Mouse (Mus musculus) cerebellum, adult 2 months (tissue): ENCODE results near the gene Klhdc3. TPM values are rescaled to one million over a fixed set of nuclear protein-coding genes. Genes with fewer than 3 reads are reported as not detected.

Experiments used
- DNase-seq, 2 experiments: peaks; one replicate each; pipeline ENCODE4 v3.0.0; 2021
- H3K27ac ChIP-seq: fragments of 200-500 bp; 2 replicates; pipeline ENCODE4 v1.5.1; 2012; ENCODE audit warnings: low read length, control low read depth, inconsistent platforms; ENCODE audit not compliant: insufficient read depth
- H3K27me3 ChIP-seq: fragments of 200-500 bp; 2 replicates; pipeline ENCODE4 v1.6.1; 2012; ENCODE audit warnings: inconsistent platforms, mild to moderate bottlenecking, low read length, moderate library complexity; ENCODE audit not compliant: control insufficient read depth, insufficient read depth
- H3K4me1 ChIP-seq: fragments of 200-500 bp; 2 replicates; pipeline ENCODE4 v1.6.1; 2011; ENCODE audit warnings: low read length; ENCODE audit not compliant: control insufficient read depth, insufficient read depth
- H3K4me3 ChIP-seq: fragments of 200-500 bp; replicated peaks from 2 replicates; pipeline ENCODE3; 2011; ENCODE audit warnings: mild to moderate bottlenecking, low read depth, low read length, control low read depth; ENCODE audit not compliant: insufficient read depth
- CTCF ChIP-seq: fragments of 200-500 bp; IDR thresholded peaks from 2 replicates; pipeline ENCODE4 v1.5.1; 2011; ENCODE audit warnings: low read depth, mild to moderate bottlenecking, control low read depth, low read length, moderate library complexity, borderline replicate concordance; ENCODE audit not compliant: insufficient read depth
- POLR2A ChIP-seq: fragments of 200-500 bp; IDR thresholded peaks from 2 replicates; pipeline ENCODE4 v1.6.1; 2011; ENCODE audit warnings: low read length, control low read depth, borderline replicate concordance; ENCODE audit not compliant: insufficient read depth
- WGBS: fragments of 180-500 bp; shearing (Covaris S2); methylation state at CpG from one replicate; pipeline ENCODE4 v1.1.7; 2018; 5-methylcytosine and 5-hydroxymethylcytosine counted together
- polyA plus RNA-seq: library from polyadenylated mRNA; depleted of rRNA; stranded (reverse); fragments of >200 nt; gene quantifications from 2 replicates; pipeline ENCODE4 v1.2.3, GENCODE M21; 2012

Klhdc3 gene
- polyA plus RNA-seq, 1 experiment = 237 TPM

DNA sequence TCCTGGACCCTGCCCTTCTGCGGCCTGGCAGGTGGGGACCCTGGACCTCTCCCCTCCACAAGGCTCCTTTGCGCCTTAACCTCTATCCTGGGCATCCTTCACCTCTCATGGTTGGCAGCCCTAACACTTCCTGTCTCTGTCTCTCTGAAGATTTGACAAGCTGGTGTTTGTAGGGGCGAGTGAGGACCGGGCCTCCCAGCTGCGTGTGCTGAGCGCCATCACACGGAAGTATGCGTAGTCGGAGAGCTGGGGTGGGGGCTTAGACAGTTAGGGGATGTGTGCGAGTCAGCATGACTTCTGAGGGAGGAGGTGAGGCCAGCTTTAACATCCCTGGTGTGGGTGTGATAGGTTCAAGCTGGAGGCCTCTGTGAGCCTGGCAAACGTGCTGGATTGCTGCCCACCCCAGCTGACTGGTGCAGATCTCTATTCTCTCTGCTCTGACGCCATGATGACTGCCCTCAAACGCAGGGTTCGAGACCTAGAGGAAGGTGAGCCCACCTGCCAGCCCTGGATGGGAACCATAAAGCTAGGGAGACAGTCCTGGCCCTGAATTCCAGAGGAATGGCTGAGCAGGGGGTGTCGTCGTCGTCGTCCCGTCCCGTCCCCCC, 43.9 kb upstream of the Klhdc3 start:
- Histone ChIP-seq H3K4me1 (peaks cover 26% of the 10 kb centered on the region), H3K4me3 (no peak overlapping the region), H3K27ac (no peak overlapping the region), H3K27me3 (no peaks in the 10 kb centered on the region)
- 75% methylated on average over 20 of the region's 20 CpGs for WGBS
- no peak for TF ChIP-seq CTCF
- no peak for TF ChIP-seq POLR2A
- no peak for DNase-seq

DNA sequence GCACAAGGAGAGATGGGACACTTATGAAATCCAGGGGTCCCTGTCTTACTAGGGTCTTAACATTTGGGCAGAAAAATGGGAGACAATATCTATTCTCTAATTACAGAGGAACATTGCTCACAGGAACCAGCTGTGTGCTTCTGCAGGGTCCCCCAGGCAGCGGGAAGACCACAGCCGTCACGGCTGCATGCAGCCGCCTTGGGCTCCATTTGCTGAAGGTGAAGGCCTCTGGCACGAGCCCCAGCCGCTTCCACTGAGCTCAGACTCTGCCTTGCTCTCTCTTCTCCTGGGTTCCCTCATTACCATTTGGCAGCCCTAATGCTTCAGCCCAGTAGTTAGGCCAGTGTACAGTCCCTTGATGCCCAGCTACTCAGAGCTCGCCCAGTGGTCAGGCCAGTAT, 40.4 kb upstream of the Klhdc3 start:
- H3K4me3 ChIP-seq = no peak overlapping the region
- DNase-seq = no peak
- peaks cover 7% of the 10 kb centered on the region; the same call in 1 of the 2 replicates for H3K4me1 ChIP-seq
- no peak overlapping the region for H3K27ac ChIP-seq
- no peaks in the 10 kb centered on the region for H3K27me3 ChIP-seq
- TF ChIP-seq POLR2A (no peak), CTCF (no peak)
- WGBS = 77% methylated on average over 7 of the region's 7 CpGs

DNA sequence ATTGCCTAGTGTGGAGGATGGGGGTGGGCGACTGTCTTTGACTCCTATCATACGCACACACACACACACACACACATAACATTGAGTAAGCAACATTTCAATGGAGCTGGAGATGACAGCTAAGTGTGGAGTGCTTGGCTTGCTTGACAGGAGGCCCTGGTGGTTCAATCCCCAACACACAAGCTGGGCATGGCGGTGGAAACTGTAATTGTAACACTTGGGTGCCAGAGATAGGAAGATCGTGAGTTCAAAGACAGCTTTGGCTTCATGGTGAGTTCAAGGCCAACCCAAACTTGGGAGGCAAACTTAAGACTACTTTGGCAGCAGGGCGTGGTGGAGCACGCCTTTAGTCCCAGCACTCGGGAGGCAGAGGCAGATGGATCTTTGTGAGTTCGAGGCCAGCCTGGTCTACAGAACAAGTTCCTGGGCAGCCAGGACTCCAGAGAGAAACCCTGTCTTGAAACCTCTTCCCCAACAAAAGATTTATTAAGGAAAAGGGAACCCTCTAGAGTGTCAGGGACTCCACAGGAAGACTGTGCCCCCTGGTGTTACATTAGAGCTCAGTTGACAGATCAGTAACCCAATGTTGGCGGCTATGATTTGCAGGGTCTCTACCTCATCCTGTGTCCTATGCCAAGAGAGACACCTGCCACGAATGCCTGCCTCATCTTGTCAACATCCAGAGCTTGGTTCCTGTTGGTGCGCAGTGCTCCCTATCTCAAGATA, 34.2 kb upstream of the Klhdc3 start:
- Histone ChIP-seq H3K27ac (no peak overlapping the region), H3K4me1 (no peaks in the 10 kb centered on the region; the same call in 1 of the 2 replicates), H3K4me3 (no peak overlapping the region), H3K27me3 (no peaks in the 10 kb centered on the region)
- 90% methylated on average over 11 of the region's 11 CpGs for WGBS
- TF ChIP-seq POLR2A (no peak), CTCF (no peak)
- no peak for DNase-seq

DNA sequence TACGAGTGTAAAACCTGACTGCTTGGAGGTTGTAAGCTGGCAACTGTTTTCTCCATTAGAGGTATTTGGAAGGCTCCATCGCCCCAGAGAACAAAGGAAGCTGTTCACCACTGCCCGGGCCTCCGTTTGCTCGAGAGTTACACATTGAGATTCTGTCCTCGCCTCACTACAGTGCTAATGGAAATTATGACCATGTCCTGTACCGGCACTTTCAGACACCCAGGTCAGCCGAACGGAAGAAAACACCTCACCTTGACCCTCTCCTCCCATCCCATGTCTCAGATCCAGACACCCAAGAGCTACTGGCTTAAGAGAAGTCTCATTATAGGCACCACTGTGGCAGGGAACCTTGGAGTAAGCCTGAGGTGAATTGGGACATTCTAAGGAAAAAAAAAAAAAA, 33.1 kb upstream of the Klhdc3 start:
- Histone ChIP-seq H3K4me3 (no peak overlapping the region), H3K27me3 (no peaks in the 10 kb centered on the region), H3K27ac (no peak overlapping the region), H3K4me1 (no peaks in the 10 kb centered on the region; the same call in 1 of the 2 replicates)
- TF ChIP-seq POLR2A (no peak), CTCF (no peak)
- DNase-seq = no peak
- WGBS = 83% methylated on average over 9 of the region's 9 CpGs

DNA sequence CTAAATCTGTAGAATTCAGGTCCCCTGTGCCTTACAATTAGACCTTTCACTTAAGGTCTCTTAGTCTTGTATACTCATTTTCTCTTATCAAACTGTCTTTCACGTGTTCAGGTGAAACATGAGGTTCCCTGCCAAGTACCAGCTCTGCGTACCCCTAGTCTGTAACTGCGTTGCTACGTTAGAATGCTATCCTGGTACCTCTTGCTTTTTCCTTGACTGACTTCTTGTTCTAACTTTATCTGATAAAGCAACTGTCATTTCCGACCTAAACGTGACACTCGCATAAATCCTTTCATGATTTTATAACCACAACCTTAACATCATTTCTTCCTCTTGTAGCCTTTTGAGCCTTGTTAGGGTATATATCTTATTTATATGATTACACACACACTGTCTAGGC, 31.7 kb upstream of the Klhdc3 start:
- Histone ChIP-seq H3K4me1 (no peaks in the 10 kb centered on the region; the same call in 1 of the 2 replicates), H3K4me3 (peak overlapping the region; percentile 31), H3K27ac (no peak overlapping the region), H3K27me3 (no peaks in the 10 kb centered on the region)
- TF ChIP-seq POLR2A (no peak), CTCF (no peak)
- DNase-seq = no peak
- WGBS = 59% methylated on average over 7 of the region's 7 CpGs

DNA sequence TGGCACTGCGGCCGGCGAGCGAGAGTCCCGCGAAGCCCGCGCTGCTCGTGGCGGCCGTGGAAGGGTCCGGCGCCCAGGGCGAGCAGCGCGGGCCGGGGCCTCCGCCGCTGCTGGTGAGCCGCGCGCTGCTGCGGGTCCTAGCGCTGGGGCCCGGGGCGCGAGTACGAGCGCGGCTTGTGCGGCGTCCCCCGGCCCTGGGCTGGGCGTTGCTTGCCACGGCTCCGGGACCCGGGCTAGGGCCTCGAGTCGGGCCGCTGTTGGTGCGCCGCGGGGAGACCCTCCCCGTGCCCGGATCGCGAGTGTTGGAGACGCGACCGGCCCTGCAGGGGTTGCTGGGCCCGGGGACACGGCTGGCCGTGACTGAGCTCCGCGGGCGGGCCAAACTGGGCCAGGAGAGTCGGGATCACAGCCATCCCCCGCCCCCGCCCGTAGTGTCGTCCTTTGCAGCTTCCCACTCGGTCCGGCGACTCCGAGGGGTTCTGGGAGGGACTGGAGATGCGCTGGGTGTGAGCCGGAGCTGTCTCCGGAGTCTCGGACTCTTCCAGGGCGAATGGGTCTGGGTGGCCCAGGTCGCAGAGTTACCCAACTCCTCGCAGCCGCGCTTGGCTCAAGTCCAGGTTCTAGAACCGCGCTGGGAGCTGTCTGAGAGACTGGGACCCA, 31.0 kb upstream of the Klhdc3 start:
- under 1% methylated on average over 76 of the region's 76 CpGs for WGBS
- H3K27me3 ChIP-seq = no peaks in the 10 kb centered on the region
- H3K4me1 ChIP-seq = no peaks in the 10 kb centered on the region; the same call in 1 of the 2 replicates
- DNase-seq = peak; percentile 41 to 54
- H3K4me3 ChIP-seq = peak overlapping the region; percentile 71
- 0 out of 2 replicates have a peak overlapping the region, but pooled peaks have one; percentile 56 for H3K27ac ChIP-seq
- no peak for TF ChIP-seq CTCF
- no peak for TF ChIP-seq POLR2A

DNA sequence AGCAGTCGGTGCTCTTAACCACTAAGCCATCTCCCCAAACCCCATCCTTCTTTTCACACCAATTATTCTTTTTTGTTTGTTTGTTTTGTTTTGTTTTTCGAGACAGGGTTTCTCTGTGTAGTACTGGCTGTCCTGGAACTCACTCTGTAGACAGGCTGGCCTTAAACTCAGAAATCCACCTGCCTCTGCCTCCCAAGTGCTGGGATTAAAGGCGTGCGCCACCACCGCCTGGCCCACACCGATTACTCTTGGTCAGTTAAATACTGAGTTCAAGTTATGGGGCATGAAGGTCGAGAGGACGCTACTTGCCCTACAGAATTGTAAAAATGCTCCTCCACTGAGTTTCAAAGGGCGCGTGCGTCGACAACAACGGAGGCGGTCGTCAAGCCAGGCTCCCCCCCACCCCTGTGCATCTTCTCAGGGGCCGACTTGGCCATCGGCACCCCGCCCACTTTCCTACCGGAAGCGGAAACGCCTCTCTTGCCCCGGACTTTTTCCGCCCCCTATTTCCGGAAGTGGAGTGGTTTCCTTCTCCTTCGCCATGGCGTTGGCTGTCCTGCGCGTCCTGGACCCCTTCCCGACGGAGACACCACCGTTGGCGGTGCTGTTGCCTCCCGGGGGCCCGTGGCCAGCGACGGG, 30.4 kb upstream of the Klhdc3 start, which contains the start of gene Pex6:
Pex6 (plus strand) TSS at position 505 of the 639 bp plus-strand sequence.
- WGBS = 7% methylated on average over 36 of the region's 36 CpGs
- Histone ChIP-seq H3K4me1 (no peaks in the 10 kb centered on the region; the same call in 1 of the 2 replicates), H3K27me3 (no peaks in the 10 kb centered on the region), H3K27ac (peak within 1 kb of the TSS; percentile 61; the same call in 1 of the 2 replicates), H3K4me3 (peak within 1 kb of the TSS; percentile 71)
- peak; percentile 91 to 93 for DNase-seq
- no peak for TF ChIP-seq CTCF
- TF ChIP-seq POLR2A = peak; percentile 70; the same call in 1 of the 2 replicates
